Mouse (Mus musculus): ENCODE measurements around the gene Mlf2. TPM values are rescaled to one million over a fixed set of nuclear protein-coding genes. Genes with fewer than 3 reads are reported as not detected.

The Mlf2 gene
- total and polyA plus RNA-seq, 3 experiments: 116 to 203 (median 124) TPM

DNA sequence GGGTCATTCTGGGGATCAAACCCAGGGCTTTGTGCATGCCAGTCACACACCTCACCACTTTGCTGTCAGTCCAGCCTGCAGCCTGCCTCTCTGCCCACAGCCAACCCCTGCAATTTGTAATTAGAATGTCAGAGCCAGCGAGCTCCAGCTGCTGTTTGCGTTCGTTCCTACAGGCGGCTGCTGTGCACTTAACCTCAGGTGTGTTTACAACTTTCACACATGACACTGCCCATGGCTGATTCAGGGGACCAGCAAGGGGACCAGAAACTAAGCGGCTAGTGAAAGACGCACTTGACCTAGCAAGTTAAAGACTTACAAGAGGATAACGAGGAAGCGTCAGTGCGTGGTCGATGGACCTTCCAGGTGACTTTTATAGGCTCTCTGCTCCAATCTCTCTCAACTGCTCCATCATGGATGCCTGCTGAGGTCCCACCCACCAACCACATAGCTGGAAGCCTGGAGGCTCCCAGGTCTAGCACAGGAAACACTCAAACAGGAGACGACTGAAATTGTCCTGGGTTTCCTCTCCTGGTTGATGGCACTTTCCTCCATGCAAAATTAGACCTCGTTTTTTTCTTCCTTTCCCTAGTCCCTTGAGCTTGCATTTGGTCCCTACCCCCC lies 5.9 kb upstream of the Mlf2 start:
- Histone ChIP-seq H3K9me3 (replicated peaks; ENCODE audit: low read length) (no peaks in the 10 kb centered on the region), H3K4me3 (replicated peaks in 1 of 3; ENCODE audit: low read depth in 2 of 3, low read length in 2 of 3, poor library complexity in 1 of 3) (no peak overlapping the region), H3K9ac (ENCODE audit: insufficient read depth, low read depth) (no peak overlapping the region), H3K36me3 (replicated peaks in 1 of 2; ENCODE audit: control insufficient read depth in 1 of 2, insufficient read depth in 1 of 2, low read length in 1 of 2) (no peaks in the 10 kb centered on the region), H3K27ac (ENCODE audit: insufficient read depth, low read depth) (no peak overlapping the region), H3K4me2 (ENCODE audit: insufficient read depth, low read depth, poor library complexity, severe bottlenecking) (no peak overlapping the region), H3K79me2 (replicated peaks; ENCODE audit: control insufficient read depth, extremely low read depth, insufficient read depth, poor library complexity, severe bottlenecking) (no peaks in the 10 kb centered on the region), H3K4me1 (ENCODE audit: control insufficient read depth in 1 of 2, insufficient read depth in 2 of 2) (peaks cover 0 to 23% of the 10 kb centered on the region in 2 experiments; a peak in 3 of 4 replicates), H3K27me3 (replicated peaks) (no peaks in the 10 kb centered on the region)
- TF ChIP-seq MAZ (IDR thresholded peaks at IDR 0.05; ENCODE audit: low read depth, low read length) (no peak), EP300 (IDR thresholded peaks at IDR 0.05; ENCODE audit: low read length) (no peak), MAFK (IDR thresholded peaks at IDR 0.05; ENCODE audit: insufficient replicate concordance, low read length) (no peak), MEF2A (IDR thresholded peaks at IDR 0.05; ENCODE audit: borderline replicate concordance, low read depth, low read length) (no peak), HCFC1 (IDR thresholded peaks at IDR 0.05; ENCODE audit: low read depth, low read length) (no peak), SIN3A (IDR thresholded peaks at IDR 0.05; ENCODE audit: low read length) (no peak)
- in situ Hi-C loops (cut with MboI; ENCODE audit: low pct_ligation_motif_present, low pct_unique_long_range_greater_than_20kb, low sequenced_read_pairs) (no loop called here), dilution Hi-C loops (cut with MboI; ENCODE audit: extremely low pct_ligation_motif_present, extremely low pct_unique_long_range_greater_than_20kb, low sequenced_read_pairs) (no loop called here)
- DNase-seq (ENCODE audit: extremely low read depth): no peak

DNA sequence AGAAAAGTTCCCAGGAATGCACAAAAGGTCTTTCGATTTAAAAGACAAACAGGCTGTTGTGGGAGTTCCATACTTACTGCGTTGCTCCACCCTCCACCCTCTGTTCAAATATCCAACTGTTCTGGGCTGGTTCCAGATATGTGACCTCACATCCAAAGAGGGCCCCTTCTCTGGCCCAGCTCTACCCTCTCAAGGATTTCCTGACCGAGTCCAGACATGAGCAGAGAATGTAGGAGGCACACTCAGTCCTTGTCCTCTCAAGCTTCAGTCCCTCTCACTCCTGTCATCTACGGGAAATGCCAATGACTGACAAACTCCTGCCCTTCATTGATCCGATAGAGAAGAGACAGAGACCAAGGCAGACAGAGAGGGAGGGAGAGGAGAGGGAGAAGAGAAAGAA lies 5.2 kb upstream of the Mlf2 start:
- H3K27ac ChIP-seq (ENCODE audit: insufficient read depth, low read depth): no peak overlapping the region

DNA sequence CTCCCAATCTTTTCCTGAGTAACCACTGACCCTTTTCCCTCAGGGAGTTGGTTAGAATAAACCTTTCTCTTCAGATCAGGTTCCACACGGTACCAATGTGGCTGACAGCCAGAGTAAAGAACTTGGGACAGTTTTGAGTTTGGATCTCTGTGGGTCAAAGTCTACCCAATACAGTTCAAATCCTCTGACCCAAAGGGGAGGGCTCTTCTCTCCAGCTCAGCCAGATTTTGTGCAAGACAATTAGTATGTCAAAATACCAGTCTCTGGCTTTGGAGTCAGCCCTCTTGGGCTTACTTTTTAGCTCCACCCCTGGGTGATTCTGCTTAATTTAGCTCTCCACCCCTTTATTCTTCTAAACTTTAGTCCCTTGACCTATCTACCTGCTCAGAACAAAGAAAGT lies 955 bp upstream of the Mlf2 start:
- H3K27ac ChIP-seq (ENCODE audit: insufficient read depth, low read depth): no peak overlapping the region
- peak overlapping the region; percentile 22 to 95 (median 43) for H3K4me3 ChIP-seq (replicated peaks in 1 of 3; ENCODE audit: low read depth in 2 of 3, low read length in 2 of 3, poor library complexity in 1 of 3)
- peak overlapping the region; percentile 83 for H3K4me2 ChIP-seq (ENCODE audit: insufficient read depth, low read depth, poor library complexity, severe bottlenecking)
- no peaks in the 10 kb centered on the region for H3K27me3 ChIP-seq (replicated peaks)
- peaks cover 21 to 27% of the 10 kb centered on the region in 2 experiments for H3K36me3 ChIP-seq (replicated peaks in 1 of 2; ENCODE audit: control insufficient read depth in 1 of 2, insufficient read depth in 1 of 2, low read length in 1 of 2)
- peaks cover 14% of the 10 kb centered on the region for H3K79me2 ChIP-seq (replicated peaks; ENCODE audit: control insufficient read depth, extremely low read depth, insufficient read depth, poor library complexity, severe bottlenecking)
- no peak for TF ChIP-seq HCFC1 (IDR thresholded peaks at IDR 0.05; ENCODE audit: low read depth, low read length)
- no peak for TF ChIP-seq UBTF (IDR thresholded peaks at IDR 0.05; ENCODE audit: low read depth, low read length)
- TF ChIP-seq JUN (IDR thresholded peaks at IDR 0.05; ENCODE audit: insufficient read depth, low read depth, low read length): no peak
- TF ChIP-seq RCOR1 (conservative IDR thresholded peaks at IDR 0.05; ENCODE audit: low read depth, low read length): no peak
- DNase-seq (ENCODE audit: extremely low read depth): no peak
- dilution Hi-C loops (cut with MboI; ENCODE audit: extremely low pct_ligation_motif_present, extremely low pct_unique_long_range_greater_than_20kb, low sequenced_read_pairs) (no loop called here), in situ Hi-C loops (cut with MboI; ENCODE audit: low pct_ligation_motif_present, low pct_unique_long_range_greater_than_20kb, low sequenced_read_pairs) (loop anchor here (10.0 kb wide), 1 partner anchor 85 kb away; the partner anchor contains the start of gene Gnb3)
- peak overlapping the region; percentile 54; the same call in 1 of the 2 replicates for H3K9ac ChIP-seq (ENCODE audit: insufficient read depth, low read depth)
- H3K4me1 ChIP-seq (ENCODE audit: control insufficient read depth in 1 of 2, insufficient read depth in 2 of 2): peaks cover 5 to 18% of the 10 kb centered on the region in 2 experiments
- peaks cover 2% of the 10 kb centered on the region for H3K9me3 ChIP-seq (replicated peaks; ENCODE audit: low read length)

More for the DNA sequence above, 5.2 kb upstream of the Mlf2 start:
- in situ Hi-C loops (cut with MboI; ENCODE audit: low pct_ligation_motif_present, low pct_unique_long_range_greater_than_20kb, low sequenced_read_pairs) (no loop called here), dilution Hi-C loops (cut with MboI; ENCODE audit: extremely low pct_ligation_motif_present, extremely low pct_unique_long_range_greater_than_20kb, low sequenced_read_pairs) (no loop called here)
- Histone ChIP-seq H3K36me3 (replicated peaks in 1 of 2; ENCODE audit: control insufficient read depth in 1 of 2, insufficient read depth in 1 of 2, low read length in 1 of 2) (no peaks in the 10 kb centered on the region), H3K79me2 (replicated peaks; ENCODE audit: control insufficient read depth, extremely low read depth, insufficient read depth, poor library complexity, severe bottlenecking) (no peaks in the 10 kb centered on the region), H3K27me3 (replicated peaks) (no peaks in the 10 kb centered on the region), H3K9me3 (replicated peaks; ENCODE audit: low read length) (no peaks in the 10 kb centered on the region), H3K4me3 (replicated peaks in 1 of 3; ENCODE audit: low read depth in 2 of 3, low read length in 2 of 3, poor library complexity in 1 of 3) (no peak overlapping the region), H3K4me2 (ENCODE audit: insufficient read depth, low read depth, poor library complexity, severe bottlenecking) (no peak overlapping the region), H3K4me1 (ENCODE audit: control insufficient read depth in 1 of 2, insufficient read depth in 2 of 2) (peaks cover 0 to 19% of the 10 kb centered on the region in 2 experiments; a peak in 3 of 4 replicates), H3K9ac (ENCODE audit: insufficient read depth, low read depth) (no peak overlapping the region)
- no peak for TF ChIP-seq BHLHE40 (IDR thresholded peaks at IDR 0.05; ENCODE audit: low read depth, low read length)
- no peak for TF ChIP-seq RCOR1 (conservative IDR thresholded peaks at IDR 0.05; ENCODE audit: low read depth, low read length)
- TF ChIP-seq HCFC1 (IDR thresholded peaks at IDR 0.05; ENCODE audit: low read depth, low read length): no peak
- no peak for TF ChIP-seq POLR2AphosphoS2 (IDR thresholded peaks at IDR 0.05; ENCODE audit: low read depth, low read length)
- no peak for TF ChIP-seq KAT2A (IDR thresholded peaks at IDR 0.05; ENCODE audit: insufficient replicate concordance, low read length)
- TF ChIP-seq NRF1 (IDR thresholded peaks at IDR 0.05; ENCODE audit: low read depth, low read length): no peak
- TF ChIP-seq MEF2A (IDR thresholded peaks at IDR 0.05; ENCODE audit: borderline replicate concordance, low read depth, low read length): no peak
- no peak for TF ChIP-seq ZNF384 (IDR thresholded peaks at IDR 0.05; ENCODE audit: low read depth, low read length)
- no peak for TF ChIP-seq JUN (IDR thresholded peaks at IDR 0.05; ENCODE audit: insufficient read depth, low read depth, low read length)
- TF ChIP-seq POLR2A (IDR thresholded peaks at IDR 0.05; ENCODE audit: low read depth, low read length): no peak
- no peak for DNase-seq (ENCODE audit: extremely low read depth)

Data from CH12.LX (cell line).